19 mouse cellular contexts compared by ENCODE assay signal in genomic region chr1:86354186-86354585, GRCm38 (mm10). TPM values are rescaled to one million over a fixed set of nuclear protein-coding genes. Genes with fewer than 3 reads are reported as not detected.
"Had no signal": no experiment of that assay in that cellular context is flagged by ENCODE, and none has a peak within 500 bp of the region (broad histone marks: within the 10 kb centered on the region; RNA-seq: fewer than 3 reads in every experiment).

No protein-coding gene starts in this region.

- H3K4me2 ChIP-seq: liver, embryonic 13.5 days; midbrain, embryonic 11.5 days; neural tube, embryonic 12.5 days; neural tube, embryonic 15.5 days; stomach, embryonic 15.5 days had no signal

- DNase-seq: kidney, adult 9 months; kidney, postnatal 25 days; layer of hippocampus, adult 9-11 months; liver, embryonic 13.5 days; lung, adult 2 months; lung, postnatal 14 days; lung, postnatal 4 days; midbrain, embryonic 14.5 days; right cerebral cortex, adult 18-20 months; right cerebral cortex, postnatal 25 days; spleen, adult 18-20 months; thymus, postnatal 25 days had no signal

- H3K9me3 ChIP-seq: liver, embryonic 13.5 days; neural tube, embryonic 12.5 days; neural tube, embryonic 15.5 days; stomach, embryonic 15.5 days had no signal

- H3K9ac ChIP-seq: liver, embryonic 13.5 days; neural tube, embryonic 12.5 days; neural tube, embryonic 15.5 days; stomach, embryonic 15.5 days had no signal

- H3K4me3 ChIP-seq: layer of hippocampus, adult 2 months; liver, embryonic 13.5 days; neural tube, embryonic 12.5 days; neural tube, embryonic 15.5 days; stomach, embryonic 15.5 days had no signal

- H3K27me3 ChIP-seq: liver, embryonic 13.5 days; neural tube, embryonic 12.5 days; neural tube, embryonic 15.5 days; stomach, embryonic 15.5 days had no signal

- H3K27ac ChIP-seq: kidney, postnatal 0 days; layer of hippocampus, adult 2 months; liver, embryonic 13.5 days; neural tube, embryonic 12.5 days; neural tube, embryonic 15.5 days; stomach, embryonic 15.5 days had no signal

RNA-seq across cellular contexts. Expression of gene B3gnt7, which starts 51.6 kb away (rescaled TPM):
- total RNA-seq: liver, adult 2 months had no signal
